Mouse (Mus musculus): ENCODE results near the gene Nlrc5.

The Nlrc5 gene

GRCm38 (mm10) chr8:94458567-94458966, 24.4 kb downstream of the Nlrc5 start:
- no peak for DNase-seq (ENCODE audit: inconsistent age in 2 of 2, low spot score in 1 of 2)

GRCm38 (mm10) chr8:94469656-94470055, 35.5 kb downstream of the Nlrc5 start:
- peak in 1 of 2 experiments; percentile 72 for DNase-seq (ENCODE audit: inconsistent age in 2 of 2, low spot score in 1 of 2)

GRCm38 (mm10) chr8:94470794-94471193, 36.6 kb downstream of the Nlrc5 start:
- peak in 1 of 2 experiments; percentile 70 for DNase-seq (ENCODE audit: inconsistent age in 2 of 2, low spot score in 1 of 2)

- no peak for DNase-seq (ENCODE audit: inconsistent age in 2 of 2, low spot score in 1 of 2)
Measured at GRCm38 (mm10) chr8:94471281-94471680, 37.1 kb downstream of the Nlrc5 start.

- no peak for DNase-seq (ENCODE audit: inconsistent age in 2 of 2, low spot score in 1 of 2)
Measured at GRCm38 (mm10) chr8:94472741-94473140, 38.6 kb downstream of the Nlrc5 start.

GRCm38 (mm10) chr8:94473431-94473830, 39.3 kb downstream of the Nlrc5 start:
- DNase-seq (ENCODE audit: inconsistent age in 2 of 2, low spot score in 1 of 2) = no peak

GRCm38 (mm10) chr8:94475786-94476185, 41.6 kb downstream of the Nlrc5 start:
- DNase-seq (ENCODE audit: inconsistent age in 2 of 2, low spot score in 1 of 2) = no peak

GRCm38 (mm10) chr8:94476846-94477245, 42.7 kb downstream of the Nlrc5 start:
- DNase-seq (ENCODE audit: inconsistent age in 2 of 2, low spot score in 1 of 2) = no peak

GRCm38 (mm10) chr8:94482051-94482450, 47.9 kb downstream of the Nlrc5 start:
- no peak for DNase-seq (ENCODE audit: inconsistent age in 2 of 2, low spot score in 1 of 2)

- peak in 1 of 2 experiments; percentile 51 for DNase-seq (ENCODE audit: inconsistent age in 2 of 2, low spot score in 1 of 2)
Measured at GRCm38 (mm10) chr8:94485288-94485687, 51.1 kb downstream of the Nlrc5 start.

- peak; percentile 43 to 86 for DNase-seq (ENCODE audit: inconsistent age in 2 of 2, low spot score in 1 of 2)
Measured at GRCm38 (mm10) chr8:94485882-94486281, 51.7 kb downstream of the Nlrc5 start.

- DNase-seq (ENCODE audit: inconsistent age in 2 of 2, low spot score in 1 of 2) = no peak
Measured at GRCm38 (mm10) chr8:94488016-94488415, 53.9 kb downstream of the Nlrc5 start.

GRCm38 (mm10) chr8:94489809-94490483, 55.8 kb downstream of the Nlrc5 start:
- DNase-seq (ENCODE audit: inconsistent age in 2 of 2, low spot score in 1 of 2) = no peak

GRCm38 (mm10) chr8:94492021-94492681, 58.0 kb downstream of the Nlrc5 start:
- peak; percentile 76 to 93 for DNase-seq (ENCODE audit: inconsistent age in 2 of 2, low spot score in 1 of 2)

GRCm38 (mm10) chr8:94493240-94493639, 59.1 kb downstream of the Nlrc5 start:
- DNase-seq (ENCODE audit: inconsistent age in 2 of 2, low spot score in 1 of 2) = no peak

- DNase-seq (ENCODE audit: inconsistent age in 2 of 2, low spot score in 1 of 2) = peak in 1 of 2 experiments; percentile 43
Measured at GRCm38 (mm10) chr8:94515430-94516208, 81.5 kb downstream of the Nlrc5 start.

- no peak for DNase-seq (ENCODE audit: inconsistent age in 2 of 2, low spot score in 1 of 2)
Measured at GRCm38 (mm10) chr8:94516209-94516593, 82.0 kb downstream of the Nlrc5 start.

- DNase-seq (ENCODE audit: inconsistent age in 2 of 2, low spot score in 1 of 2) = peak in 1 of 2 experiments; percentile 75
Measured at GRCm38 (mm10) chr8:94516766-94517165, 82.6 kb downstream of the Nlrc5 start.

- peak in 1 of 2 experiments; percentile 52 for DNase-seq (ENCODE audit: inconsistent age in 2 of 2, low spot score in 1 of 2)
Measured at GRCm38 (mm10) chr8:94518331-94518730, 84.2 kb downstream of the Nlrc5 start.

- DNase-seq (ENCODE audit: inconsistent age in 2 of 2, low spot score in 1 of 2) = peak in 1 of 2 experiments; percentile 62
Measured at GRCm38 (mm10) chr8:94519021-94519420, 84.9 kb downstream of the Nlrc5 start.

- DNase-seq (ENCODE audit: inconsistent age in 2 of 2, low spot score in 1 of 2) = no peak
Measured at GRCm38 (mm10) chr8:94521481-94521880, 87.3 kb downstream of the Nlrc5 start.

- no peak for DNase-seq (ENCODE audit: inconsistent age in 2 of 2, low spot score in 1 of 2)
Measured at GRCm38 (mm10) chr8:94522482-94522881, 88.3 kb downstream of the Nlrc5 start.

All from adrenal gland, adult (tissue).